Mouse (Mus musculus) C2C12 (cell line): Measurements from ENCODE around the gene Usp20. TPM values are rescaled to one million over a fixed set of nuclear protein-coding genes. Genes with fewer than 3 reads are reported as not detected.
"Not testable (repeated sequence)": the region's sequence is repeated elsewhere in the genome, so short reads cannot be mapped to it uniquely, and the experiment has no call there.

Experiments
- H3K27me3 ChIP-seq: one replicate; pipeline ENCODE4 v1.6.1; 2011; ENCODE audit not compliant: control insufficient read depth, insufficient read depth, insufficient read length
- H3K36me3 ChIP-seq: one replicate; pipeline ENCODE4 v1.6.1; 2011; ENCODE audit not compliant: control insufficient read depth, insufficient read depth
- H3K4me3 ChIP-seq: one replicate; pipeline ENCODE4 v1.5.1; 2011; ENCODE audit warnings: mild to moderate bottlenecking, control low read depth; ENCODE audit not compliant: poor library complexity, insufficient read depth, severe bottlenecking
- H3K79me2 ChIP-seq: one replicate; pipeline ENCODE4 v1.6.1; 2011; ENCODE audit not compliant: control insufficient read depth, insufficient read depth
- H3K79me3 ChIP-seq: one replicate; pipeline ENCODE4 v1.6.1; 2011; ENCODE audit warnings: low read depth, control low read depth
- H3ac ChIP-seq: one replicate; pipeline ENCODE3; 2011; ENCODE audit warnings: low read depth; ENCODE audit not compliant: control insufficient read depth, insufficient read length
- CEBPB ChIP-seq: IDR thresholded peaks from one replicate; pipeline ENCODE4 v1.6.1; 2011; ENCODE audit warnings: low read depth, mild to moderate bottlenecking, control low read depth, moderate library complexity
- CTCF ChIP-seq: IDR thresholded peaks from one replicate; pipeline ENCODE4 v1.5.1; 2011; ENCODE audit not compliant: control insufficient read depth, insufficient read depth, insufficient read length
- FOSL1 ChIP-seq: IDR thresholded peaks from one replicate; pipeline ENCODE4 v1.8.0; 2011; ENCODE audit warnings: mild to moderate bottlenecking, low read length; ENCODE audit not compliant: poor library complexity, insufficient read depth, severe bottlenecking
- MAX ChIP-seq: IDR thresholded peaks from one replicate; pipeline ENCODE4 v1.6.1; 2011; ENCODE audit warnings: mild to moderate bottlenecking, control low read depth
- MYOD1 ChIP-seq: IDR thresholded peaks from one replicate; pipeline ENCODE4 v1.6.1; 2011; ENCODE audit warnings: low read depth; ENCODE audit not compliant: control insufficient read depth, insufficient read length
- MYOG ChIP-seq: IDR thresholded peaks from one replicate; pipeline ENCODE4 v1.6.1; 2011; ENCODE audit not compliant: control insufficient read depth, insufficient read length; ENCODE audit errors: extremely low read depth
- USF1 ChIP-seq: IDR thresholded peaks from one replicate; pipeline ENCODE4 v1.6.1; 2011; ENCODE audit warnings: low read depth, mild to moderate bottlenecking, control low read depth, moderate library complexity
- polyA plus RNA-seq: library from polyadenylated mRNA; unstranded; fragments of >200 nt; fragmentation: generic; extraction: Trizol; gene quantifications from one replicate; pipeline ENCODE4 v1.2.1, GENCODE M21; 2012; ENCODE audit warnings: missing spikeins

The Usp20 gene
- polyA plus RNA-seq, 1 experiment = 26.4 TPM

- Histone ChIP-seq H3K4me3 (no peak overlapping the region), H3K36me3 (no peaks in the 10 kb centered on the region), H3ac (no peak overlapping the region), H3K79me2 (no peaks in the 10 kb centered on the region), H3K79me3 (no peaks in the 10 kb centered on the region), H3K27me3 (no peaks in the 10 kb centered on the region)
- TF ChIP-seq MYOG (no peak), CEBPB (no peak), FOSL1 (no peak), MAX (no peak), MYOD1 (no peak), CTCF (no peak), USF1 (no peak)
These were observed 40.5 kb upstream of the Usp20 start for GRCm38 (mm10) chr2:30941586-30941985.

GRCm38 (mm10) chr2:30942116-30942515, 40.0 kb upstream of the Usp20 start:
- H3ac ChIP-seq, H3K27me3 ChIP-seq, H3K79me3 ChIP-seq, H3K79me2 ChIP-seq, H3K36me3 ChIP-seq: not testable (repeated sequence)
- H3K4me3 ChIP-seq = peak overlapping the region; percentile 23

GRCm38 (mm10) chr2:30942603-30943011, 39.5 kb upstream of the Usp20 start:
- Histone ChIP-seq H3K79me2 (no peaks in the 10 kb centered on the region), H3K36me3 (no peaks in the 10 kb centered on the region), H3K4me3 (peak overlapping the region; percentile 23), H3K79me3 (no peaks in the 10 kb centered on the region), H3ac (peak overlapping the region; percentile 31), H3K27me3 (peaks cover 6% of the 10 kb centered on the region)
- no peak for TF ChIP-seq USF1
- peak; percentile 86 for TF ChIP-seq CTCF
- TF ChIP-seq FOSL1 = no peak
- peak; percentile 81 for TF ChIP-seq MAX
- TF ChIP-seq MYOG = no peak
- peak; percentile 13 for TF ChIP-seq MYOD1

- H3K36me3 ChIP-seq = peaks cover 29% of the 10 kb centered on the region
- peaks cover 47% of the 10 kb centered on the region for H3K79me2 ChIP-seq
- H3K27me3 ChIP-seq = peaks cover 1% of the 10 kb centered on the region
- no peak overlapping the region for H3ac ChIP-seq
- TF ChIP-seq FOSL1 (no peak), MAX (no peak), CTCF (no peak), MYOG (no peak), USF1 (no peak), MYOD1 (no peak), CEBPB (no peak)
- peaks cover 37% of the 10 kb centered on the region for H3K79me3 ChIP-seq
- no peak overlapping the region for H3K4me3 ChIP-seq
These were observed 29.6 kb upstream of the Usp20 start for GRCm38 (mm10) chr2:30952457-30952823.

GRCm38 (mm10) chr2:30952824-30953490, 29.1 kb upstream of the Usp20 start, which contains the start of gene Tor1b:
Gene Tor1b (plus strand): TSS chr2:30952959.
- H3K27me3 ChIP-seq = no peaks in the 10 kb centered on the region
- H3K79me3 ChIP-seq = peaks cover 37% of the 10 kb centered on the region
- H3K79me2 ChIP-seq = peaks cover 52% of the 10 kb centered on the region
- H3K4me3 ChIP-seq = peak within 1 kb of the TSS; percentile 58
- H3ac ChIP-seq = peak within 1 kb of the TSS; percentile 98
- H3K36me3 ChIP-seq = peaks cover 34% of the 10 kb centered on the region
- no peak for TF ChIP-seq CTCF
- TF ChIP-seq MAX = peak; percentile 76
- no peak for TF ChIP-seq USF1

GRCm38 (mm10) chr2:30954797-30955196, 27.3 kb upstream of the Usp20 start:
- peak overlapping the region; percentile 58 for H3K4me3 ChIP-seq

More at GRCm38 (mm10) chr2:30954797-30955196, 27.3 kb upstream of the Usp20 start:
- no peaks in the 10 kb centered on the region for H3K27me3 ChIP-seq
- peaks cover 53% of the 10 kb centered on the region for H3K36me3 ChIP-seq
- no peak overlapping the region for H3ac ChIP-seq
- peaks cover 65% of the 10 kb centered on the region for H3K79me2 ChIP-seq
- H3K79me3 ChIP-seq = peaks cover 38% of the 10 kb centered on the region
- TF ChIP-seq FOSL1 (no peak), CEBPB (no peak), MAX (no peak), MYOD1 (no peak), USF1 (no peak), CTCF (no peak), MYOG (no peak)
